Mouse (Mus musculus) G1E (cell line): Measurements from ENCODE around the gene Nudt6. TPM values are rescaled to one million over a fixed set of nuclear protein-coding genes. Genes with fewer than 3 reads are reported as not detected.

Experiments
- ATAC-seq: 2 replicates; pipeline ENCODE4 v1.8.0; 2016; ENCODE audit warnings: mild to moderate bottlenecking; ENCODE audit not compliant: insufficient number of reproducible peaks, poor library complexity, low FRiP score, severe bottlenecking; ENCODE audit errors: extremely low read depth
- DNase-seq: peaks from one replicate; pipeline ENCODE4 v3.0.0; 2012; ENCODE audit warnings: low spot score
- H3K27me3 ChIP-seq: 2 replicates; pipeline ENCODE4 v1.6.1; 2012; ENCODE audit warnings: mild to moderate bottlenecking, low read length, inconsistent platforms; ENCODE audit not compliant: insufficient read depth
- H3K36me3 ChIP-seq: replicated peaks from 2 replicates; pipeline ENCODE3; 2012; ENCODE audit warnings: mild to moderate bottlenecking, inconsistent platforms
- H3K4me1 ChIP-seq: 2 replicates; pipeline ENCODE4 v1.6.1; 2012; ENCODE audit warnings: low read depth, low read length, inconsistent platforms, mixed read lengths; ENCODE audit not compliant: insufficient read depth
- H3K4me3 ChIP-seq: 2 replicates; pipeline ENCODE4 v1.5.1; 2012; ENCODE audit warnings: low read depth, mild to moderate bottlenecking, inconsistent platforms, low read length, moderate library complexity, mixed read lengths
- H3K9me3 ChIP-seq: replicated peaks from 2 replicates; pipeline ENCODE4 v1.6.1; 2012; ENCODE audit warnings: inconsistent platforms
- CTCF ChIP-seq: IDR thresholded peaks from 2 replicates; pipeline ENCODE4 v1.5.1; 2012; ENCODE audit warnings: low read depth, low read length, inconsistent platforms, mixed read lengths
- GATA1 ChIP-seq: IDR thresholded peaks from 2 replicates; pipeline ENCODE4 v1.6.1; 2012; ENCODE audit warnings: borderline replicate concordance, low read length, inconsistent platforms, mixed read lengths
- GATA2 ChIP-seq: IDR thresholded peaks from 2 replicates; pipeline ENCODE4 v1.6.1; 2012; ENCODE audit warnings: low read depth, low read length, inconsistent platforms, borderline replicate concordance
- POLR2AphosphoS5 ChIP-seq: IDR thresholded peaks from 2 replicates; pipeline ENCODE4 v1.6.1; 2012; ENCODE audit warnings: low read depth, low read length, inconsistent platforms; ENCODE audit not compliant: insufficient replicate concordance
- TAL1 ChIP-seq: conservative IDR thresholded peaks from 2 replicates; pipeline ENCODE4 v1.6.1; 2012; ENCODE audit warnings: low read depth, low read length, inconsistent platforms, mixed read lengths
- polyA plus RNA-seq: library from polyadenylated mRNA; stranded (reverse); fragments of >175 nt; gene quantifications from 2 replicates; pipeline ENCODE4 v1.2.3, GENCODE M21; 2012
- total RNA-seq, 2 experiments: library from RNA; stranded (forward) in 1 of 2; stranded (reverse) in 1 of 2; fragments of 200-1000 nt in 1 of 2; fragments of >200 nt in 1 of 2; fragmentation: Nextera tagmentation in 1 of 2; gene quantifications; 2 replicates each; pipeline ENCODE4 v1.2.3; 2014 to 2017

The Nudt6 gene
- total and polyA plus RNA-seq, 3 experiments: 10.6 to 12.4 (median 11.5) TPM

- H3K27me3 ChIP-seq: no peaks in the 10 kb centered on the region
- H3K9me3 ChIP-seq: no peaks in the 10 kb centered on the region
- DNase-seq (no peak), ATAC-seq (peak; percentile 29; the same call in 1 of the 2 replicates)
- H3K4me3 ChIP-seq: no peak overlapping the region
- peaks cover 34% of the 10 kb centered on the region for H3K4me1 ChIP-seq
- peaks cover 45% of the 10 kb centered on the region for H3K36me3 ChIP-seq
- TF ChIP-seq POLR2AphosphoS5 (no peak), CTCF (0 out of 2 replicates have a peak, but pooled peaks have one; percentile 20)
Observed at GRCm38 (mm10) chr3:37414413-37414960, 5.5 kb downstream of the Nudt6 start.

DNA sequence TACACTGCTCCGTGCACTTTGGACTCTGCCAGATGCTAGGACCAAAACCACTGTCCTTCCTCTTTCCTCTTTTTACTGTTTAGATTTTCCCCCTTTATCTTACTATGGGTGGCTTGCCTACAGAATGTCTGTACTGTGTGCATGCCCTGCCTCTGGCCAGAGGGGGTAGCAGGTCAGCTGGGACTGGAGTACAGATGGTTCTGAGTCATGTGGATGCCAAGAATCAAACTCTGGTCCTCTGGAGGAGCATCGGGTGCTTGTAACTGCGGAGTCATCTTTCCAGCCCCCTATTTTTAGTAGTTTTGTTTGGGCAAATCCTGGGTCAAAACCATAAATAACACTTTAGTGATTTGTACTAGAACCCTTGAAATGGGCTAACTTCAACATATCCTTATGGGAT is 6.6 kb downstream of the Nudt6 start:
- no peak for ATAC-seq

DNA sequence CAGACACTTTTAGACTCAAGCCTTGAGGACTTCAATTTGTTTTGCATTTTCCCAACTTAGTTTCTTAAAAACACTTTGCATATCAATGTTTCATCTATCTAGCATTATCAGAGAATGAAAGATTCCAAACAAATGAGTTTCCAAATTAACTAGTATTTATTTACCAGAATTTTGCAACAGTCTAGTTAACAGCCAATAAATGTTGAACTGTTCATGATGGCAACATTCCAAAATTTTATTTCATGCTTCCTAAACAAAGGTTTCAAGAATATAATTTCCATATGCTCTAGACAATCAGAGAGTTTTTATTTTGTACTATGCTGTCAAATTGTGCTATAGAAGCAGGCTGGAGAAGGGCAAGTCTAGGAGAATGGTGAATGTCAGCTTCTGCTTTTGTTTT is 12.4 kb downstream of the Nudt6 start:
- Histone ChIP-seq H3K36me3 (peaks cover 56% of the 10 kb centered on the region), H3K4me1 (no peaks in the 10 kb centered on the region), H3K4me3 (no peak overlapping the region), H3K27me3 (no peaks in the 10 kb centered on the region), H3K9me3 (no peaks in the 10 kb centered on the region)
- DNase-seq (no peak), ATAC-seq (no peak)
- TF ChIP-seq TAL1 (no peak), GATA1 (no peak), POLR2AphosphoS5 (no peak), CTCF (no peak), GATA2 (no peak)

More for the DNA sequence above, 6.6 kb downstream of the Nudt6 start:
- Histone ChIP-seq H3K4me3 (no peak overlapping the region), H3K36me3 (peaks cover 46% of the 10 kb centered on the region), H3K4me1 (peaks cover 27% of the 10 kb centered on the region), H3K9me3 (no peaks in the 10 kb centered on the region), H3K27me3 (no peaks in the 10 kb centered on the region)
- no peak for TF ChIP-seq GATA2
- no peak for TF ChIP-seq CTCF
- TF ChIP-seq TAL1: no peak
- TF ChIP-seq GATA1: no peak
- no peak for TF ChIP-seq POLR2AphosphoS5
- no peak for DNase-seq

GRCm38 (mm10) chr3:37401729-37402610 is 18.0 kb downstream of the Nudt6 start:
- Histone ChIP-seq H3K36me3 (peaks cover 28% of the 10 kb centered on the region), H3K27me3 (peaks cover 5% of the 10 kb centered on the region), H3K9me3 (no peaks in the 10 kb centered on the region), H3K4me3 (no peak overlapping the region), H3K4me1 (peaks cover 5% of the 10 kb centered on the region; the same call in 1 of the 2 replicates)
- TF ChIP-seq TAL1 (no peak), CTCF (no peak), GATA2 (no peak), POLR2AphosphoS5 (no peak), GATA1 (no peak)
- ATAC-seq (no peak), DNase-seq (no peak)

GRCm38 (mm10) chr3:37398661-37399395 is 21.2 kb downstream of the Nudt6 start:
- no peak overlapping the region for H3K4me3 ChIP-seq
- no peak for DNase-seq
- no peak for ATAC-seq
- peaks cover 5% of the 10 kb centered on the region for H3K27me3 ChIP-seq
- TF ChIP-seq CTCF: no peak
- no peak for TF ChIP-seq GATA2
- no peak for TF ChIP-seq TAL1
- no peak for TF ChIP-seq POLR2AphosphoS5
- TF ChIP-seq GATA1: no peak
- H3K36me3 ChIP-seq: peaks cover 4% of the 10 kb centered on the region
- H3K9me3 ChIP-seq: no peaks in the 10 kb centered on the region
- peaks cover 5% of the 10 kb centered on the region; the same call in 1 of the 2 replicates for H3K4me1 ChIP-seq

DNA sequence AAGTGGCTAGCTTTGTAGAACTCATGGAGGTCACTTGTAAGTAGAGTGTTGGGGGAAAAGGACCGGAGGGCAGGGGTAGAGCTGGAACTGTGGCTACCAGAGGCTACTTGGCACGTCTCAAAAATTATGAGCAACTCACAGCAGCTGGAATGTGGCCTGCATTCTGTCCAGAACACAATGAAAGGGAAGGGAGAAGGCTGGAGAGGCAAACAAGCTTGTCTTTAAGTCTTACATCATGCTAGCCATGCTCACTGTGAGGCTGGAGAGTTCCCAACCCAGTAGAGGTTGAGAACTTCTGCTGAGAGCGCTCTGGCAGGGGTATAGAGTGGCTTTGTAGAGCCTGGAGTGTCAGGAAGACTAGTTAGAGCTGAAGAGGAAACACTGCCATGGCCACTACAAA is 22.4 kb downstream of the Nudt6 start:
- no peak for ATAC-seq
- no peak for DNase-seq
- Histone ChIP-seq H3K36me3 (no peaks in the 10 kb centered on the region), H3K27me3 (peaks cover 5% of the 10 kb centered on the region), H3K4me3 (no peak overlapping the region), H3K4me1 (peaks cover 5% of the 10 kb centered on the region; the same call in 1 of the 2 replicates), H3K9me3 (no peaks in the 10 kb centered on the region)
- TF ChIP-seq GATA2 (no peak), TAL1 (no peak), GATA1 (no peak), POLR2AphosphoS5 (no peak), CTCF (no peak)
